Mouse (Mus musculus) CH12.LX (cell line): ENCODE data around the gene Carmil1. TPM values are rescaled to one million over a fixed set of nuclear protein-coding genes. Genes with fewer than 3 reads are reported as not detected.

ENCODE experiments used
- DNase-seq: peaks from one replicate; pipeline ENCODE4 v3.0.0-alpha.2; 2013; ENCODE audit errors: extremely low read depth
- H3K27ac ChIP-seq: 2 replicates; pipeline ENCODE4 v1.5.1; 2012; ENCODE audit warnings: low read depth, mild to moderate bottlenecking, control low read depth, moderate library complexity; ENCODE audit not compliant: insufficient read depth
- H3K27me3 ChIP-seq: replicated peaks from 2 replicates; pipeline ENCODE3; 2012; ENCODE audit warnings: inconsistent platforms
- H3K36me3 ChIP-seq, 2 experiments: replicated peaks in 1 of 2; 2 replicates each; pipeline versions ENCODE3 to v1.6.1; 2012; ENCODE audit warnings: inconsistent platforms in 1 of 2, low read length in 1 of 2, mild to moderate bottlenecking in 1 of 2, mixed read lengths in 1 of 2, moderate library complexity in 1 of 2; ENCODE audit not compliant: control insufficient read depth in 1 of 2, insufficient read depth in 1 of 2
- H3K4me1 ChIP-seq, 2 experiments: 2 replicates each; pipeline ENCODE4 v1.6.1; 2012; ENCODE audit warnings: inconsistent platforms in 1 of 2, moderate library complexity in 1 of 2; ENCODE audit not compliant: insufficient read depth in 2 of 2, control insufficient read depth in 1 of 2
- H3K4me2 ChIP-seq: 2 replicates; pipeline ENCODE4 v1.6.1; 2012; ENCODE audit warnings: low read depth, mild to moderate bottlenecking, control low read depth; ENCODE audit not compliant: poor library complexity, insufficient read depth, severe bottlenecking
- H3K4me3 ChIP-seq, 3 experiments: fragments of 150-350 bp in 1 of 3; sonication (generic) in 1 of 3; replicated peaks in 1 of 3; 2 replicates each; pipeline versions ENCODE3 to v1.5.1; 2011 to 2012; ENCODE audit warnings: low read depth in 2 of 3, low read length in 2 of 3, mild to moderate bottlenecking in 2 of 3, moderate library complexity in 2 of 3, control low read depth in 1 of 3, improper control_type of control experiment in 1 of 3, inconsistent platforms in 1 of 3, mixed read lengths in 1 of 3; ENCODE audit not compliant: poor library complexity in 1 of 3
- H3K79me2 ChIP-seq: replicated peaks from 2 replicates; pipeline ENCODE4 v1.6.1; 2012; ENCODE audit warnings: mild to moderate bottlenecking, moderate library complexity; ENCODE audit not compliant: control insufficient read depth, poor library complexity, insufficient read depth, severe bottlenecking; ENCODE audit errors: extremely low read depth
- H3K9ac ChIP-seq: 2 replicates; pipeline ENCODE4 v1.6.1; 2012; ENCODE audit warnings: low read depth, mild to moderate bottlenecking, control low read depth, moderate library complexity; ENCODE audit not compliant: insufficient read depth
- H3K9me3 ChIP-seq: replicated peaks from 2 replicates; pipeline ENCODE3; 2012; ENCODE audit warnings: low read length, inconsistent platforms, mixed read lengths
- BHLHE40 ChIP-seq: IDR thresholded peaks from 2 replicates; pipeline ENCODE4 v1.6.1; 2011; ENCODE audit warnings: mild to moderate bottlenecking, low read depth, low read length, improper control_type of control experiment
- CHD2 ChIP-seq: IDR thresholded peaks from 2 replicates; pipeline ENCODE4 v1.6.1; 2011; ENCODE audit warnings: low read length, improper control_type of control experiment
- CTCF ChIP-seq, 2 experiments: IDR thresholded peaks in 1 of 2; conservative IDR thresholded peaks in 1 of 2; 2 replicates each; pipeline ENCODE4 v1.5.1; 2011 to 2012; ENCODE audit warnings: low read depth in 2 of 2, low read length in 2 of 2, improper control_type of control experiment in 1 of 2, inconsistent platforms in 1 of 2, mild to moderate bottlenecking in 1 of 2, moderate library complexity in 1 of 2
- E2F4 ChIP-seq: IDR thresholded peaks from 2 replicates; pipeline ENCODE4 v1.6.1; 2011; ENCODE audit warnings: low read depth, low read length, improper control_type of control experiment; ENCODE audit not compliant: insufficient replicate concordance
- EP300 ChIP-seq: IDR thresholded peaks from 2 replicates; pipeline ENCODE4 v1.6.1; 2011; ENCODE audit warnings: low read length, improper control_type of control experiment
- ETS1 ChIP-seq: conservative IDR thresholded peaks from 2 replicates; pipeline ENCODE4 v1.6.1; 2012; ENCODE audit warnings: low read depth, mild to moderate bottlenecking, inconsistent platforms, low read length, improper control_type of control experiment, moderate library complexity
- HCFC1 ChIP-seq: IDR thresholded peaks from 2 replicates; pipeline ENCODE4 v1.6.1; 2012; ENCODE audit warnings: low read depth, mild to moderate bottlenecking, inconsistent platforms, low read length, improper control_type of control experiment
- MAFK ChIP-seq: IDR thresholded peaks from 2 replicates; pipeline ENCODE4 v1.6.1; 2011; ENCODE audit warnings: low read length, improper control_type of control experiment; ENCODE audit not compliant: insufficient replicate concordance
- MAX ChIP-seq: IDR thresholded peaks from 2 replicates; pipeline ENCODE4 v1.6.1; 2011; ENCODE audit warnings: low read length, improper control_type of control experiment
- MEF2A ChIP-seq: IDR thresholded peaks from 2 replicates; pipeline ENCODE4 v1.6.1; 2014; ENCODE audit warnings: low read depth, mild to moderate bottlenecking, inconsistent platforms, low read length, improper control_type of control experiment, borderline replicate concordance
- MYC ChIP-seq: IDR thresholded peaks from 2 replicates; pipeline ENCODE4 v1.6.1; 2011; ENCODE audit warnings: low read depth, mild to moderate bottlenecking, improper control_type of control experiment, low read length
- NRF1 ChIP-seq: IDR thresholded peaks from 2 replicates; pipeline ENCODE4 v1.6.1; 2014; ENCODE audit warnings: low read depth, mild to moderate bottlenecking, inconsistent platforms, low read length, improper control_type of control experiment, moderate library complexity
- PAX5 ChIP-seq: IDR thresholded peaks from 2 replicates; pipeline ENCODE4 v1.6.1; 2012; ENCODE audit warnings: low read length, inconsistent platforms, mixed read lengths
- POLR2A ChIP-seq: IDR thresholded peaks from 2 replicates; pipeline ENCODE4 v1.6.1; 2011; ENCODE audit warnings: low read depth, mild to moderate bottlenecking, improper control_type of control experiment, low read length
- POLR2AphosphoS2 ChIP-seq: IDR thresholded peaks from 2 replicates; pipeline ENCODE4 v1.6.1; 2011; ENCODE audit warnings: low read depth, low read length, improper control_type of control experiment
- RCOR1 ChIP-seq: conservative IDR thresholded peaks from 2 replicates; pipeline ENCODE4 v1.6.1; 2012; ENCODE audit warnings: low read depth, mild to moderate bottlenecking, inconsistent platforms, low read length, improper control_type of control experiment
- SIN3A ChIP-seq: IDR thresholded peaks from 2 replicates; pipeline ENCODE4 v1.6.1; 2012; ENCODE audit warnings: low read length, improper control_type of control experiment, inconsistent platforms
- TBP ChIP-seq: conservative IDR thresholded peaks from 2 replicates; pipeline ENCODE4 v1.6.1; 2011; ENCODE audit warnings: low read depth, low read length, improper control_type of control experiment
- TCF12 ChIP-seq: IDR thresholded peaks from 2 replicates; pipeline ENCODE4 v1.6.1; 2014; ENCODE audit warnings: low read depth, mild to moderate bottlenecking, inconsistent platforms, low read length, improper control_type of control experiment
- USF2 ChIP-seq: conservative IDR thresholded peaks from 2 replicates; pipeline ENCODE4 v1.6.1; 2011; ENCODE audit warnings: low read depth, low read length, improper control_type of control experiment
- ZC3H11A ChIP-seq: IDR thresholded peaks from 2 replicates; pipeline ENCODE4 v1.6.1; 2012; ENCODE audit warnings: low read depth, mild to moderate bottlenecking, inconsistent platforms, low read length, improper control_type of control experiment
- ZNF384 ChIP-seq: IDR thresholded peaks from 2 replicates; pipeline ENCODE4 v1.6.1; 2012; ENCODE audit warnings: low read depth, low read length, improper control_type of control experiment, inconsistent platforms
- dilution Hi-C: fragments of 300-500 bp; cut with MboI; formaldehyde crosslinking; loops from 2 replicates; pipeline ENCODE4 v1.14.3; 2020; ENCODE audit warnings: low sequenced_read_pairs; ENCODE audit not compliant: extremely low pct_unique_long_range_greater_than_20kb, extremely low pct_ligation_motif_present
- in situ Hi-C: fragments of 300-500 bp; cut with MboI; formaldehyde crosslinking; loops from 3 replicates; pipeline ENCODE4 v1.14.3; 2019; ENCODE audit warnings: low sequenced_read_pairs, low pct_ligation_motif_present, low pct_unique_long_range_greater_than_20kb, mixed read lengths
- polyA plus RNA-seq: library from polyadenylated mRNA; unstranded; fragments of >175 nt; gene quantifications from 2 replicates; pipeline ENCODE4 v1.2.1, GENCODE M21; 2012; ENCODE audit warnings: low read depth; ENCODE audit not compliant: insufficient read length
- total RNA-seq, 2 experiments: library from RNA; depleted of rRNA; stranded (reverse); fragments of 300-350 nt in 1 of 2; fragments of >200 nt in 1 of 2; gene quantifications; 2 replicates each; pipeline ENCODE4 v1.2.3; 2012 to 2014

Carmil1 gene
- total and polyA plus RNA-seq, 3 experiments: 1.1 to 9.4 (median 7.2) TPM

- TF ChIP-seq MAX (no peak), ZC3H11A (no peak), NRF1 (no peak), MYC (no peak), TBP (no peak), MEF2A (peak; percentile 62), SIN3A (no peak), BHLHE40 (no peak), POLR2A (no peak), POLR2AphosphoS2 (no peak), EP300 (peak; percentile 54), CTCF (conservative IDR thresholded peaks at IDR 0.05 in 1 of 2, IDR thresholded peaks at IDR 0.05 in 1 of 2; ENCODE audit: low read depth in 2 of 2, low read length in 2 of 2) (no peak), ETS1 (peak; percentile 36; the same call in 1 of the 2 replicates), MAFK (no peak), CHD2 (no peak), E2F4 (no peak), HCFC1 (no peak)
- H3K9ac ChIP-seq: no peak overlapping the region
- no peak overlapping the region for H3K4me2 ChIP-seq
- peaks cover 0 to 27% of the 10 kb centered on the region in 2 experiments; a peak in 2 of 4 replicates for H3K4me1 ChIP-seq
- H3K9me3 ChIP-seq: no peaks in the 10 kb centered on the region
- in situ Hi-C loops: no loop called here
- DNase-seq: peak; percentile 34
- H3K36me3 ChIP-seq: peaks cover 0 to 11% of the 10 kb centered on the region in 2 experiments
- H3K27me3 ChIP-seq: no peaks in the 10 kb centered on the region
- dilution Hi-C loops: no loop called here
- no peak overlapping the region for H3K27ac ChIP-seq
- H3K4me3 ChIP-seq: no peak overlapping the region
- no peaks in the 10 kb centered on the region for H3K79me2 ChIP-seq
Measured at GRCm38 (mm10) chr13:24101157-24102130, 179.2 kb downstream of the Carmil1 start.

GRCm38 (mm10) chr13:24100516-24101094 lies 180.0 kb downstream of the Carmil1 start:
- no peaks in the 10 kb centered on the region for H3K27me3 ChIP-seq
- no peak overlapping the region for H3K27ac ChIP-seq
- peaks cover 0 to 32% of the 10 kb centered on the region in 2 experiments; a peak in 3 of 4 replicates for H3K4me1 ChIP-seq
- H3K36me3 ChIP-seq: peaks cover 0 to 11% of the 10 kb centered on the region in 2 experiments
- no peak overlapping the region for H3K4me2 ChIP-seq
- no peak overlapping the region for H3K9ac ChIP-seq
- no peaks in the 10 kb centered on the region for H3K79me2 ChIP-seq
- H3K9me3 ChIP-seq: no peaks in the 10 kb centered on the region
- in situ Hi-C loops (no loop called here), dilution Hi-C loops (no loop called here)
- no peak for TF ChIP-seq MAX
- TF ChIP-seq ZC3H11A: no peak
- no peak for TF ChIP-seq ZNF384
- no peak for TF ChIP-seq USF2
- TF ChIP-seq TBP: no peak
- no peak for TF ChIP-seq PAX5
- no peak for TF ChIP-seq POLR2AphosphoS2
- no peak for TF ChIP-seq TCF12
- no peak for TF ChIP-seq POLR2A
- TF ChIP-seq RCOR1: no peak
- DNase-seq: no peak
- no peak overlapping the region for H3K4me3 ChIP-seq
